ENCODE assay signal across 12 mouse cellular contexts in genomic region chr2:167841339-167842240, GRCm38 (mm10).
DNase-seq lines count a peak whose midpoint lies in the region; ATAC-seq and TF ChIP-seq lines count a peak whose summit lies in the region.
"Had no signal": no experiment of that assay in that cellular context is flagged by ENCODE, and none has a peak within 500 bp of the region (broad histone marks: within the 10 kb centered on the region; RNA-seq: fewer than 3 reads in every experiment).

No protein-coding gene starts in this region.

- no peak for TF ChIP-seq CTCF in cerebellum, adult 2 months (IDR thresholded peaks at IDR 0.05; ENCODE audit: borderline replicate concordance, insufficient read depth, low read depth, low read length)

- H3K27me3 ChIP-seq in heart, embryonic 15.5 days: no peaks in the 10 kb centered on the region
- H3K27me3 ChIP-seq in embryonic facial prominence, embryonic 14.5 days (replicated peaks; ENCODE audit: control insufficient read depth, insufficient read depth, low read length): no peaks in the 10 kb centered on the region
- peaks cover 15% of the 10 kb centered on the region; the same call in 1 of the 2 replicates for H3K27me3 ChIP-seq in liver, embryonic 13.5 days
- H3K27me3 ChIP-seq in cerebellum, adult 2 months (ENCODE audit: control insufficient read depth, insufficient read depth, low read length): no peaks in the 10 kb centered on the region

- peak overlapping the region; percentile 33; the same call in 1 of the 2 replicates for H3K27ac ChIP-seq in heart, embryonic 15.5 days
- H3K27ac ChIP-seq in embryonic facial prominence, embryonic 14.5 days (replicated peaks; ENCODE audit: low read depth, low read length): no peak overlapping the region; the same call in 1 of the 2 replicates
- no peak overlapping the region for H3K27ac ChIP-seq in liver, embryonic 13.5 days
- H3K27ac ChIP-seq in cerebellum, adult 2 months (ENCODE audit: insufficient read depth, low read length): no peak overlapping the region
- H3K27ac ChIP-seq: hindbrain, embryonic 12.5 days; midbrain, embryonic 13.5 days had no signal

- intact Hi-C loops in heart, postnatal 14 days (cut with DNase I): no loop called here

- no peak for DNase-seq in heart, postnatal 14 days
- peak; percentile 39 for DNase-seq in MEL-GATA-1-ER (ENCODE audit: extremely low read depth, low read depth)
- peak; percentile 48 for DNase-seq in embryonic facial prominence, embryonic 14.5 days (ENCODE audit: low spot score)
- DNase-seq in liver, embryonic 13.5 days: peak; percentile 30
- DNase-seq in cerebellum, adult 2 months: no peak
- DNase-seq in ovary, postnatal 36 days (ENCODE audit: low spot score): no peak
- DNase-seq: adrenal gland, postnatal 10 days; kidney, adult 8-10 months; lung, postnatal 10 days had no signal

- H3K4me2 ChIP-seq in heart, embryonic 15.5 days: no peak overlapping the region
- no peak overlapping the region for H3K4me2 ChIP-seq in embryonic facial prominence, embryonic 14.5 days (ENCODE audit: low read depth, low read length)
- H3K4me2 ChIP-seq in liver, embryonic 13.5 days: peak overlapping the region; percentile 48
- H3K4me2 ChIP-seq: hindbrain, embryonic 12.5 days; midbrain, embryonic 13.5 days had no signal

- H3K9ac ChIP-seq in heart, embryonic 15.5 days: no peak overlapping the region
- no peak overlapping the region for H3K9ac ChIP-seq in embryonic facial prominence, embryonic 14.5 days (ENCODE audit: low read depth, low read length)
- H3K9ac ChIP-seq in liver, embryonic 13.5 days: peak overlapping the region; percentile 37; the same call in 1 of the 2 replicates
- H3K9ac ChIP-seq: hindbrain, embryonic 12.5 days; midbrain, embryonic 13.5 days had no signal

- no peak for ATAC-seq in heart, embryonic 15.5 days (replicated peaks; ENCODE audit: insufficient number of reproducible peaks, insufficient read depth, low FRiP score, low read depth)
- no peak for ATAC-seq in embryonic facial prominence, embryonic 14.5 days (ENCODE audit: low read depth)
- ATAC-seq in liver, embryonic 13.5 days (ENCODE audit: low read depth): peak; percentile 49
- ATAC-seq: midbrain, embryonic 13.5 days had no signal

- no peaks in the 10 kb centered on the region for H3K36me3 ChIP-seq in heart, embryonic 15.5 days
- no peaks in the 10 kb centered on the region for H3K36me3 ChIP-seq in embryonic facial prominence, embryonic 14.5 days (ENCODE audit: control insufficient read depth, insufficient read depth, low read length)
- H3K36me3 ChIP-seq in liver, embryonic 13.5 days: no peaks in the 10 kb centered on the region
- H3K36me3 ChIP-seq: hindbrain, embryonic 12.5 days; midbrain, embryonic 13.5 days had no signal

- TF ChIP-seq POLR2A in cerebellum, adult 2 months (IDR thresholded peaks at IDR 0.05; ENCODE audit: borderline replicate concordance, insufficient read depth, low read length): no peak

- 41% methylated on average over 22 of the region's 22 CpGs for WGBS in heart, embryonic 15.5 days
- WGBS in embryonic facial prominence, embryonic 14.5 days: 41% methylated on average over 22 of the region's 22 CpGs
- 10% methylated on average over 22 of the region's 22 CpGs for WGBS in liver, embryonic 13.5 days (ENCODE audit: insufficient replicate concordance)
- WGBS in cerebellum, adult 2 months: 45% methylated on average over 22 of the region's 22 CpGs

- no peak overlapping the region for H3K4me3 ChIP-seq in heart, embryonic 15.5 days
- H3K4me3 ChIP-seq in embryonic facial prominence, embryonic 14.5 days (ENCODE audit: low read depth, low read length): no peak overlapping the region
- H3K4me3 ChIP-seq in liver, embryonic 13.5 days (replicated peaks): no peak overlapping the region
- no peak overlapping the region for H3K4me3 ChIP-seq in cerebellum, adult 2 months (replicated peaks; ENCODE audit: insufficient read depth, low read depth, low read length)
- H3K4me3 ChIP-seq: hindbrain, embryonic 12.5 days; midbrain, embryonic 13.5 days had no signal

- no peaks in the 10 kb centered on the region for H3K9me3 ChIP-seq in heart, embryonic 15.5 days (replicated peaks)
- H3K9me3 ChIP-seq in embryonic facial prominence, embryonic 14.5 days (ENCODE audit: control insufficient read depth, low read length): no peaks in the 10 kb centered on the region
- H3K9me3 ChIP-seq in liver, embryonic 13.5 days (replicated peaks): no peaks in the 10 kb centered on the region
- H3K9me3 ChIP-seq: hindbrain, embryonic 12.5 days; midbrain, embryonic 13.5 days had no signal

- H3K4me1 ChIP-seq in heart, embryonic 15.5 days (replicated peaks): peaks cover 58% of the 10 kb centered on the region
- H3K4me1 ChIP-seq in embryonic facial prominence, embryonic 14.5 days (ENCODE audit: control insufficient read depth, insufficient read depth, low read length): peaks cover 18% of the 10 kb centered on the region; the same call in 1 of the 2 replicates
- H3K4me1 ChIP-seq in liver, embryonic 13.5 days (replicated peaks): peaks cover 49% of the 10 kb centered on the region
- H3K4me1 ChIP-seq in cerebellum, adult 2 months (ENCODE audit: control insufficient read depth, insufficient read depth, low read length): no peaks in the 10 kb centered on the region

Comparison
In these comparisons a context has a peak if more than half of its experiments do, and no peak if none do; other contexts are left out.
1. DNase-seq: peak in MEL-GATA-1-ER (single experiment), embryonic facial prominence, embryonic 14.5 days (single experiment) and liver, embryonic 13.5 days (single experiment); none in heart, postnatal 14 days (0 of 2), cerebellum, adult 2 months (0 of 2) and ovary, postnatal 36 days (single experiment).